Mouse (Mus musculus) cortical plate, adult 2 months (tissue): ENCODE results near the gene Zfp46.
A peak's percentile ranks its signal among the peaks of the same experiment; 100 is the strongest.

Source experiments
- CTCF ChIP-seq: fragments of 200-500 bp; IDR thresholded peaks from 2 replicates; pipeline ENCODE4 v1.5.1; 2011; ENCODE audit warnings: mild to moderate bottlenecking, control low read depth, low read length; ENCODE audit not compliant: insufficient read depth; ENCODE audit errors: extremely low read depth
- POLR2A ChIP-seq: fragments of 200-500 bp; IDR thresholded peaks from 2 replicates; pipeline ENCODE4 v1.6.1; 2011; ENCODE audit warnings: mild to moderate bottlenecking, low read length, control low read depth; ENCODE audit not compliant: insufficient read depth; ENCODE audit errors: extremely low read depth

DNA sequence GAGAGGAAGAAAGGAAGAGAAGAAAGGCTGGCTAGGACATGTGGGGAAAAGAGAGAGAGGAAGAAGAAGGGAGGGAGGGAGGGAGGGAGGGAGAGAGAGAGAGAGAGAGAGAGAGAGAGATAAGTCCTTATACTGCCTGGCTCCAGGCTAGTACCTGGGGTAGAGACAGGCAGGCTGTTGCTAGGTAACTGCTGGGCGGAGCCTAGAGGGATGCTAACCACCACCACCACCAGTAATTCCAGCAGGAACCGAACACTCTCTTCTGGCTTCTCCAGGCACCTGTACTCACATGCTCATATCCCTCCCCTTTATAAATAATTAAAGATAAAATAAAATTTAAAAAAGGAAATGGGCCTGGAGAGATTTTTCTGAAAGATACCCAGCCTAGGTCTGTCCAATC lies 700 bp upstream of the Zfp46 start:
- TF ChIP-seq POLR2A (peak; percentile 33; the same call in 1 of the 2 replicates), CTCF (no peak)
